Mouse (Mus musculus): ENCODE measurements around the gene P2rx6. TPM values are rescaled to one million over a fixed set of nuclear protein-coding genes. Genes with fewer than 3 reads are reported as not detected.

The P2rx6 gene
- total and polyA plus RNA-seq, 2 experiments from 2014 or later, result 0.31 to 0.70 TPM

DNA sequence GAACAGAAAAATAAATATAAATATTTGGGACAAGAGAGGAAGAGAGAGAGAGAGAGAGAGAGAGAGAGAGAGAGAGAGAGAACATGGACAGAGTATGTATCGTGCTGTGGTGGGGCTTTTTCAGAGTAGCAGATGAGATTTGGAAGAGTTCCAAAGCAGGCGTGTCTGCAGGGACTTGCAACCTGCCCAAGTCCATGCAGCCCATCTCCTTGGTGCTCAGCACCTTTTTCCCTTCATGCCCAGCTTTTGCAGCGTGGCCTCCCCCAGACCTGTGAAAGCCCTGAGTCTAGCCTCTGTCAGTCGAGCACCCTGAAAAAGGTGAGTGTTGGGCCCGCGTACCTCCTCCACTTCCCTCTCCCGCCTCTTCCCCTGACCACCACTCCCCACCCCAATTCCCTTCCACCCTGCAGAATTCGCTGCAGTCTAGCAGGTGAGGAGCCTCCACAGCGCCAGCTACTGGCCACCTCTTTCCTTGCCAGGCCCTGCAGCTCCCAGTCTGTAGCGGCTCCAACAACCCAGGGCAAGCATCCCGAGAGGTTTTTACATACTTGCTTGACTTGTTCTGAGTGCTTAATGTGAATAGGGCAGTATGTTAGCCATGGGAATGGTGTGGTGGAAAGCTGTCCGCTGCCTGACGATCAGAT lies 56.4 kb downstream of the P2rx6 start:
- H3K4me2 ChIP-seq (ENCODE audit: low read depth, low read length), result no peak overlapping the region
- TF ChIP-seq EP300 (IDR thresholded peaks at IDR 0.05; ENCODE audit: low read depth), result no peak
- TF ChIP-seq CTCF (IDR thresholded peaks at IDR 0.05; ENCODE audit: low read depth), result peak; percentile 64
- DNase-seq (ENCODE audit: low spot score), result no peak
- H3K27ac ChIP-seq (ENCODE audit: low read depth), result no peak overlapping the region
- WGBS, result 11% methylated on average over 13 of the region's 13 CpGs
- no peaks in the 10 kb centered on the region for H3K9me3 ChIP-seq (replicated peaks; ENCODE audit: control insufficient read depth, low read length)
- H3K36me3 ChIP-seq (replicated peaks; ENCODE audit: control insufficient read depth, insufficient read depth, low read length), result peaks cover 13% of the 10 kb centered on the region; the same call in 1 of the 2 replicates
- peak; percentile 33; the same call in 1 of the 2 replicates for ATAC-seq (ENCODE audit: insufficient read depth, low read depth)
- no peak overlapping the region for H3K4me3 ChIP-seq (ENCODE audit: low read depth, low read length)
- no peak overlapping the region for H3K9ac ChIP-seq (replicated peaks; ENCODE audit: low read depth, low read length)
- no peaks in the 10 kb centered on the region for H3K27me3 ChIP-seq (ENCODE audit: control insufficient read depth, insufficient read depth, low read length)
- H3K4me1 ChIP-seq (ENCODE audit: control insufficient read depth, insufficient read depth), result peaks cover 4% of the 10 kb centered on the region; the same call in 1 of the 2 replicates

DNA sequence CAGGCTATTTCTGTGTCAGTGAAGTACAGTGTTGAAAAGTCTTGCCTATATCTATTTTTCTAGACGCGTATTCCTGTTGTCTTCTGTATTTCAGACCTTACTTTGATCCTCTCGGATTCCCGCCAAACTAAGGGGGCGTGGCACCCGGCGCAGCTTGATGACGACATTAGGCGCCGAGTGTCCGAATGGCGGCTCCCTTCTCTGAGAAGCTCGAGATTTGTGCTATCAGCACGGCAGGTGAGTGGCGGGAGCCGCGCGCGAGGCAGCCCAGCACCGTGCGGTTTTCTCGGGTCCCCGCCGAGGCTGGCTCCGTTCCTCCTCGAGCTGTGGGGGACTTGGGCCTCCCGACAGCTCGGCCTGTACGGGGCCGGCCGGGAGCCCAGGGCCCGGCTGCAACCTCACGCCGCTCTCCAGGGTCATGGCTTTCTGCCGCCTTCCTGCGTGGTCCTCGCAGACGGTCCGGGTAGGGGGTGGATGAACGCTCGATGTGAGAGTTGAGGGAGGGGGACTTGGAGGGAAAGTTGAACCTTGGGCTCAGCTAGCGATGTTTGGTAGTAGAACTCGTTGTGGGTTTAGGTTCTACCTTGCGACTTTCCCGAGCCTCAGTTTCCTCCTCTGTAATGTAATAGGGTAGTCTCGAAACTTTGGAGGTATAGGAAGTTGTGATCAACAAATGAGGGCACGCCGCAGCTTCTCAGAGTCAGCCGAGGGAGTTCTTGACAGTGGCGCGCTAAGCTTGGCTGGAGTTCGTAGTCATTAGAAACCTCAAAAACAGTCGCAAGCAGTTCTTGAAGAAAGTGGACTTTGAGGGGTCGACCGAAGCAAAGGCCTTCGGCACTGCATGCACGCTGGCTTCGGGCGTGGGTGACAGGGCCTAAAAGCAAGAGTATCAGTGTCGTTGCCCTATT lies 57.8 kb downstream of the P2rx6 start, which contains the start of gene Smpd4:
Smpd4 (plus strand) TSS at position 157 of the 908 bp plus-strand sequence.
- Histone ChIP-seq H3K9me3 (replicated peaks; ENCODE audit: control insufficient read depth, low read length) (no peaks in the 10 kb centered on the region), H3K4me3 (ENCODE audit: low read depth, low read length) (peak within 1 kb of the TSS; percentile 96), H3K27ac (ENCODE audit: low read depth) (no peak within 1 kb of the TSS), H3K4me2 (ENCODE audit: low read depth, low read length) (peak within 1 kb of the TSS; percentile 87), H3K9ac (replicated peaks; ENCODE audit: low read depth, low read length) (peak within 1 kb of the TSS; percentile 90), H3K36me3 (replicated peaks; ENCODE audit: control insufficient read depth, insufficient read depth, low read length) (peaks cover 23% of the 10 kb centered on the region; the same call in 1 of the 2 replicates), H3K27me3 (ENCODE audit: control insufficient read depth, insufficient read depth, low read length) (no peaks in the 10 kb centered on the region), H3K4me1 (ENCODE audit: control insufficient read depth, insufficient read depth) (peaks cover 4% of the 10 kb centered on the region; the same call in 1 of the 2 replicates)
- WGBS, result 2% methylated on average over 60 of the region's 60 CpGs
- peak; percentile 64 for ATAC-seq (ENCODE audit: insufficient read depth, low read depth)
- peak; percentile 47 for DNase-seq (ENCODE audit: low spot score)
- TF ChIP-seq EP300 (IDR thresholded peaks at IDR 0.05; ENCODE audit: low read depth) (no peak), CTCF (IDR thresholded peaks at IDR 0.05; ENCODE audit: low read depth) (no peak)

DNA sequence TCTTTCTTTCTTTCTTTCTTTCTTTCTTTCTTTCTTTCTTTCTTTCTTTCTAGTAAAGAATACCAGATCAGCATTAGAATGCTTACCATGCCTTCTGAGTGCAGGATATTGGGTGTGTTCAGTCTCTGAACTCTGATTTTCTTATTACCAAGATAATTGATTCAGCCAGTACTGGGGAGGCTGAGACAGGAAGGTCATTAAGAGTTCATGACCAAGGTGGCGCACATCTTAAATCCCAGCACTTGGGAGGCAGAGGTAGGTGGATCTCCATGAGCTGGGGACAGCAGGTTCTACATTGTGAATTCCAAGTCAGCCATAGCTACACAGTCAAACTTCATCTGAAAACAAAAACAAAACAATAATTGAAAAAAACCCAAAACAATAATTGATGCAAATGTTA lies 60.3 kb downstream of the P2rx6 start:
- TF ChIP-seq CTCF (IDR thresholded peaks at IDR 0.05; ENCODE audit: low read depth), result no peak
- no peak for TF ChIP-seq EP300 (IDR thresholded peaks at IDR 0.05; ENCODE audit: low read depth)
- WGBS, result 91% methylated on average over 1 of the region's 1 CpGs
- ATAC-seq (ENCODE audit: insufficient read depth, low read depth) (no peak), DNase-seq (ENCODE audit: low spot score) (no peak)
- Histone ChIP-seq H3K9me3 (replicated peaks; ENCODE audit: control insufficient read depth, low read length) (no peaks in the 10 kb centered on the region), H3K9ac (replicated peaks; ENCODE audit: low read depth, low read length) (no peak overlapping the region), H3K27me3 (ENCODE audit: control insufficient read depth, insufficient read depth, low read length) (no peaks in the 10 kb centered on the region), H3K4me1 (ENCODE audit: control insufficient read depth, insufficient read depth) (peaks cover 4% of the 10 kb centered on the region; the same call in 1 of the 2 replicates), H3K4me2 (ENCODE audit: low read depth, low read length) (no peak overlapping the region), H3K27ac (ENCODE audit: low read depth) (no peak overlapping the region), H3K36me3 (replicated peaks; ENCODE audit: control insufficient read depth, insufficient read depth, low read length) (peaks cover 41% of the 10 kb centered on the region), H3K4me3 (ENCODE audit: low read depth, low read length) (no peak overlapping the region)

DNA sequence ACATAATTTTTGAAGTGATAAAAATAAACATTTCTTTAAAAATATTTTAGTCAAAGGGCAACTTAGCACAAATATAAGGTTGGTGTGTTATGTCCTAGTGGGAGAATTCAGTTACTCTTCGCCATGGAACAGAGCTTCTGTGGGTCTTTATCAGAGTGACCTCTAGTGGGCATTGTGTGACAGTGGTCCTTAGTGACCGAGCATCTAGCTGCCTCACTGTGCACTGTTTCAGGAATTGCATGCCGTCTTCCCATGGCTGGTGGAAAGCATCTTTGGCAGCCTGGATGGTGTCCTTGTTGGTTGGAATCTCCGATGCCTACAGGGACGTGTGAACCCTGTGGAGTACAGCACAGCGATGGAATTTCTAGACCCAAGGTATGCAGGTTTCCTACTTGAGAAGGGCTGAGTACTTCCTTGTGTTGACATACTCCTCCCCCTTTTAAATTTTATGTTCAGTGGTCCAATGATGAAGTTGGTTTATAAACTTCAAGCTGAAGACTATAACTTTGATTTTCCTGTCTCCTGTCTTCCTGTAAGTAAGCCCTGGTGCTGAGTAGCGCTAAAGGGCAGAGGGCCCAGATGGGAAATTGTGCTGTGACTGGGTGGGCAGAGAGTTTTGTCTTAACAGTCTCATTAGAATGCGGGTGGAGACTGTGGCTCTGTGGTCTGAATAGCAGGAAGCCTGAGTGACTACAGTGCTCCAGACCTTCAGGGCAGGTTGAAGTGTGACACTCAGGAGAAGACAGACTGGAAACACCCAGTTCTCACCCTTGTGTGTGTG lies 64.0 kb downstream of the P2rx6 start:
- ATAC-seq (ENCODE audit: insufficient read depth, low read depth) (no peak; the same call in 1 of the 2 replicates), DNase-seq (ENCODE audit: low spot score) (no peak)
- H3K9me3 ChIP-seq (replicated peaks; ENCODE audit: control insufficient read depth, low read length), result no peaks in the 10 kb centered on the region

DNA sequence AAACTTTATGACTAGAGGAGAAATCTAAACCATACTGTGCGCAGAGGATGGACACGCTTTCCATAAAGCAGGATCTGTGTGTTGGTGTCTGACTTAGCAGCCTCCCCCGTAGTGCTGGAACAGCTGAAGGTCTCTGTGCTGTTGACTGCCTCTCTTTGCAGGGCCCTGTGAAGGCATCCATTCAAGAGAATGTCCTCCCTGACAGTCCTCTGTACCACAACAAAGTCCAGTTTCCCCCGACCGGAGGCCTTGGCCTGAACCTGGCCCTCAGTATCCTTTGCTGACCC lies 64.5 kb downstream of the P2rx6 start:
- TF ChIP-seq CTCF (IDR thresholded peaks at IDR 0.05; ENCODE audit: low read depth), result no peak
- Histone ChIP-seq H3K36me3 (replicated peaks; ENCODE audit: control insufficient read depth, insufficient read depth, low read length) (peaks cover 80% of the 10 kb centered on the region), H3K27ac (ENCODE audit: low read depth) (no peak overlapping the region)

More for the DNA sequence above, 64.0 kb downstream of the P2rx6 start:
- Histone ChIP-seq H3K4me1 (ENCODE audit: control insufficient read depth, insufficient read depth) (no peaks in the 10 kb centered on the region), H3K36me3 (replicated peaks; ENCODE audit: control insufficient read depth, insufficient read depth, low read length) (peaks cover 74% of the 10 kb centered on the region), H3K27me3 (ENCODE audit: control insufficient read depth, insufficient read depth, low read length) (no peaks in the 10 kb centered on the region), H3K27ac (ENCODE audit: low read depth) (no peak overlapping the region), H3K9ac (replicated peaks; ENCODE audit: low read depth, low read length) (no peak overlapping the region), H3K4me2 (ENCODE audit: low read depth, low read length) (no peak overlapping the region), H3K4me3 (ENCODE audit: low read depth, low read length) (no peak overlapping the region)
- TF ChIP-seq CTCF (IDR thresholded peaks at IDR 0.05; ENCODE audit: low read depth) (peak; percentile 62), EP300 (IDR thresholded peaks at IDR 0.05; ENCODE audit: low read depth) (no peak)
- 67% methylated on average over 8 of the region's 8 CpGs for WGBS

More for the DNA sequence above, 64.5 kb downstream of the P2rx6 start:
- no peaks in the 10 kb centered on the region for H3K27me3 ChIP-seq (ENCODE audit: control insufficient read depth, insufficient read depth, low read length)
- no peak overlapping the region for H3K4me3 ChIP-seq (ENCODE audit: low read depth, low read length)
- WGBS, result 95% methylated on average over 5 of the region's 5 CpGs
- H3K4me1 ChIP-seq (ENCODE audit: control insufficient read depth, insufficient read depth), result no peaks in the 10 kb centered on the region
- ATAC-seq (ENCODE audit: insufficient read depth, low read depth), result no peak
- no peak overlapping the region for H3K9ac ChIP-seq (replicated peaks; ENCODE audit: low read depth, low read length)
- no peak overlapping the region for H3K4me2 ChIP-seq (ENCODE audit: low read depth, low read length)
- no peak for DNase-seq (ENCODE audit: low spot score)
- H3K9me3 ChIP-seq (replicated peaks; ENCODE audit: control insufficient read depth, low read length), result no peaks in the 10 kb centered on the region

Other genes with a start within 250 kb of the P2rx6 start
- 2.7 TPM in 1 of 2 replicates, not detected in the other for gene Serpind1, start 230.5 kb upstream of the P2rx6 start, total RNA-seq (2014; rRNA removed; ENCODE audit: low replicate concordance)
- 0.34 and 0.49 TPM in 2 replicates for gene Serpind1, start 230.5 kb upstream of the P2rx6 start, polyA plus RNA-seq (2015; fragmentation: Nextera tagmentation; extraction: Ambion mirVana)
- gene Snap29, start 155.9 kb upstream of the P2rx6 start, total RNA-seq (2014; rRNA removed; ENCODE audit: low replicate concordance), result 20.3 and 22.3 TPM in 2 replicates
- gene Snap29, start 155.9 kb upstream of the P2rx6 start, polyA plus RNA-seq (2015; fragmentation: Nextera tagmentation; extraction: Ambion mirVana), result 8.3 and 8.5 TPM in 2 replicates
- 49.2 and 60.0 TPM in 2 replicates for gene Pi4ka, start 155.6 kb upstream of the P2rx6 start, total RNA-seq (2014; rRNA removed; ENCODE audit: low replicate concordance)
- gene Pi4ka, start 155.6 kb upstream of the P2rx6 start, polyA plus RNA-seq (2015; fragmentation: Nextera tagmentation; extraction: Ambion mirVana), result 16.9 and 18.5 TPM in 2 replicates
- gene Crkl, start 109.9 kb upstream of the P2rx6 start, total RNA-seq (2014; rRNA removed; ENCODE audit: low replicate concordance), result 26.0 and 45.2 TPM in 2 replicates
- gene Crkl, start 109.9 kb upstream of the P2rx6 start, polyA plus RNA-seq (2015; fragmentation: Nextera tagmentation; extraction: Ambion mirVana), result 25.3 and 29.6 TPM in 2 replicates
- 0.08 and 0.15 TPM in 2 replicates for gene Aifm3, start 72.3 kb upstream of the P2rx6 start, total RNA-seq (2014; rRNA removed; ENCODE audit: low replicate concordance)
- 0.41 and 0.48 TPM in 2 replicates for gene Aifm3, start 72.3 kb upstream of the P2rx6 start, polyA plus RNA-seq (2015; fragmentation: Nextera tagmentation; extraction: Ambion mirVana)
- 119 and 122 TPM in 2 replicates for gene Lztr1, start 53.2 kb upstream of the P2rx6 start, total RNA-seq (2014; rRNA removed; ENCODE audit: low replicate concordance)
- gene Lztr1, start 53.2 kb upstream of the P2rx6 start, polyA plus RNA-seq (2015; fragmentation: Nextera tagmentation; extraction: Ambion mirVana), result 27.2 and 27.4 TPM in 2 replicates
- 40.9 and 49.2 TPM in 2 replicates for gene Thap7, start 30.7 kb upstream of the P2rx6 start, total RNA-seq (2014; rRNA removed; ENCODE audit: low replicate concordance)
- gene Thap7, start 30.7 kb upstream of the P2rx6 start, polyA plus RNA-seq (2015; fragmentation: Nextera tagmentation; extraction: Ambion mirVana), result 28.8 and 31.9 TPM in 2 replicates
- not detected in 2 replicates for gene Lrrc74b, start 638 bp upstream of the P2rx6 start, total RNA-seq (2014; rRNA removed; ENCODE audit: low replicate concordance)
- 0.10 and 0.44 TPM in 2 replicates for gene Lrrc74b, start 638 bp upstream of the P2rx6 start, polyA plus RNA-seq (2015; fragmentation: Nextera tagmentation; extraction: Ambion mirVana)
- 28.2 and 33.4 TPM in 2 replicates for gene Slc7a4, start 21.3 kb downstream of the P2rx6 start, total RNA-seq (2014; rRNA removed; ENCODE audit: low replicate concordance)
- gene Slc7a4, start 21.3 kb downstream of the P2rx6 start, polyA plus RNA-seq (2015; fragmentation: Nextera tagmentation; extraction: Ambion mirVana), result 5.7 and 7.4 TPM in 2 replicates
- 18.2 and 41.1 TPM in 2 replicates for gene Smpd4, start 57.5 kb downstream of the P2rx6 start, total RNA-seq (2014; rRNA removed; ENCODE audit: low replicate concordance)
- gene Smpd4, start 57.5 kb downstream of the P2rx6 start, polyA plus RNA-seq (2015; fragmentation: Nextera tagmentation; extraction: Ambion mirVana), result 10.1 and 10.3 TPM in 2 replicates
- gene Ccdc74a, start 84.6 kb downstream of the P2rx6 start, total RNA-seq (2014; rRNA removed; ENCODE audit: low replicate concordance), result 3.6 TPM in 1 of 2 replicates, not detected in the other
- gene Ccdc74a, start 84.6 kb downstream of the P2rx6 start, polyA plus RNA-seq (2015; fragmentation: Nextera tagmentation; extraction: Ambion mirVana), result 1.5 and 2.5 TPM in 2 replicates
- gene Med15, start 171.0 kb downstream of the P2rx6 start, total RNA-seq (2014; rRNA removed; ENCODE audit: low replicate concordance), result 40.2 and 63.7 TPM in 2 replicates
- 18.0 and 18.6 TPM in 2 replicates for gene Med15, start 171.0 kb downstream of the P2rx6 start, polyA plus RNA-seq (2015; fragmentation: Nextera tagmentation; extraction: Ambion mirVana)
- 42.0 and 47.4 TPM in 2 replicates for gene Klhl22, start 197.7 kb downstream of the P2rx6 start, total RNA-seq (2014; rRNA removed; ENCODE audit: low replicate concordance)
- gene Klhl22, start 197.7 kb downstream of the P2rx6 start, polyA plus RNA-seq (2015; fragmentation: Nextera tagmentation; extraction: Ambion mirVana), result 21.7 and 23.0 TPM in 2 replicates
- 19.3 and 25.4 TPM in 2 replicates for gene Scarf2, start 235.4 kb downstream of the P2rx6 start, total RNA-seq (2014; rRNA removed; ENCODE audit: low replicate concordance)
- gene Scarf2, start 235.4 kb downstream of the P2rx6 start, polyA plus RNA-seq (2015; fragmentation: Nextera tagmentation; extraction: Ambion mirVana), result 2.6 and 2.8 TPM in 2 replicates

Measured in heart, postnatal 0 days (tissue).